Mouse (Mus musculus): ENCODE data around the gene Cacfd1. TPM values are rescaled to one million over a fixed set of nuclear protein-coding genes. Genes with fewer than 3 reads are reported as not detected.

Gene Cacfd1
- polyA plus RNA-seq, 1 experiment: 110 TPM

GRCm38 (mm10) chr2:26997498-26997897 lies 12.2 kb upstream of the Cacfd1 start:
- TF ChIP-seq POLR2A (IDR thresholded peaks at IDR 0.05; ENCODE audit: borderline replicate concordance, extremely low read depth, insufficient read depth, insufficient read length, poor library complexity, severe bottlenecking): no peak
- peak; percentile 17; the same call in 1 of the 2 replicates for TF ChIP-seq CTCF (IDR thresholded peaks at IDR 0.05; ENCODE audit: borderline replicate concordance, extremely low read depth, insufficient read depth, insufficient read length)
- DNase-seq (ENCODE audit: low read depth): peak; percentile 6

GRCm38 (mm10) chr2:26997993-26998392 lies 11.7 kb upstream of the Cacfd1 start:
- no peak for DNase-seq (ENCODE audit: low read depth)

DNA sequence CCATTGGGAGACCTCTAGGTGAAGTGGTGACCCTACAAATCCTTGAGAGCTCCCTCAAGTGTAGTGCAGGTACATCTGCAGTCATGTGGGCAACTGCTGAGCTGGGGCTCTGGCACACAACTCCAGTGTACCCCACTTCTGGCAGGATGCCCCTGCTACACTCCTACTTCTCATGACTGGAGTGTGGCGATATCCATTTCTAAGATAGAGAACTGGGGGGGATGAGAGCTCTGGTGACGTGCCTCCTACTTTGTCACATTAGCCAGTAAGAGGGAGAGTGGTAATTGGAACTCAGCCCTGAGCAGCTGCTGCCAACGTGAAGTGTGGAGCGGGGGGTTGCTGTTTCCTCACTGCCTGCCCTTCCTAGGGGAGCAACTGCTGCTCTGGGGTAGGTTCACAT lies 3.5 kb upstream of the Cacfd1 start:
- TF ChIP-seq CTCF (IDR thresholded peaks at IDR 0.05; ENCODE audit: borderline replicate concordance, extremely low read depth, insufficient read depth, insufficient read length) (no peak), POLR2A (IDR thresholded peaks at IDR 0.05; ENCODE audit: borderline replicate concordance, extremely low read depth, insufficient read depth, insufficient read length, poor library complexity, severe bottlenecking) (no peak)
- peak; percentile 11 for DNase-seq (ENCODE audit: low read depth)

More at GRCm38 (mm10) chr2:26997993-26998392, 11.7 kb upstream of the Cacfd1 start:
- TF ChIP-seq CTCF (IDR thresholded peaks at IDR 0.05; ENCODE audit: borderline replicate concordance, extremely low read depth, insufficient read depth, insufficient read length): no peak
- no peak for TF ChIP-seq POLR2A (IDR thresholded peaks at IDR 0.05; ENCODE audit: borderline replicate concordance, extremely low read depth, insufficient read depth, insufficient read length, poor library complexity, severe bottlenecking)

DNA sequence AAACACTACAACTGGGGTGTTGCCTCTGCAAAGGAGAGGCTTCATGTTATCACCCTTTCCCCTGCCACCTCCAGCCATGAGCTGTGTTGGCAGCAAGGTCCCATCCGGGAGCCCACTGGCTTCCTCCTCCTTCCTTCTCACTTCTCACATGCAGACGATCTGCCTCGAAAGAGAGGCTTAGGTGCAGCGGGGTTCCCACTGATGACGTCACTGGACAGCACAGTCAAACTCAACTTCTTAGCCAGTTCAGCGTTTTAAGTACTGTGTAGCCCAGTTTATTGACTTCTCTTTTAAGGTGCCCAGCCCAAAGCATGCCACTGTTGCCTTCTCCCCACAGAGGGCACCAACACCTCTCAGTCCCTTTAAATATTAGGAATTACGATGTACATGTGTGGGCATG lies 2.0 kb upstream of the Cacfd1 start:
- TF ChIP-seq CTCF (IDR thresholded peaks at IDR 0.05; ENCODE audit: borderline replicate concordance, extremely low read depth, insufficient read depth, insufficient read length) (no peak), POLR2A (IDR thresholded peaks at IDR 0.05; ENCODE audit: borderline replicate concordance, extremely low read depth, insufficient read depth, insufficient read length, poor library complexity, severe bottlenecking) (no peak)
- DNase-seq (ENCODE audit: low read depth): no peak

GRCm38 (mm10) chr2:27017802-27018201 lies 8.1 kb downstream of the Cacfd1 start:
- TF ChIP-seq POLR2A (IDR thresholded peaks at IDR 0.05; ENCODE audit: borderline replicate concordance, extremely low read depth, insufficient read depth, insufficient read length, poor library complexity, severe bottlenecking) (no peak), CTCF (IDR thresholded peaks at IDR 0.05; ENCODE audit: borderline replicate concordance, extremely low read depth, insufficient read depth, insufficient read length) (peak; percentile 89)
- peak; percentile 77 for DNase-seq (ENCODE audit: low read depth)

DNA sequence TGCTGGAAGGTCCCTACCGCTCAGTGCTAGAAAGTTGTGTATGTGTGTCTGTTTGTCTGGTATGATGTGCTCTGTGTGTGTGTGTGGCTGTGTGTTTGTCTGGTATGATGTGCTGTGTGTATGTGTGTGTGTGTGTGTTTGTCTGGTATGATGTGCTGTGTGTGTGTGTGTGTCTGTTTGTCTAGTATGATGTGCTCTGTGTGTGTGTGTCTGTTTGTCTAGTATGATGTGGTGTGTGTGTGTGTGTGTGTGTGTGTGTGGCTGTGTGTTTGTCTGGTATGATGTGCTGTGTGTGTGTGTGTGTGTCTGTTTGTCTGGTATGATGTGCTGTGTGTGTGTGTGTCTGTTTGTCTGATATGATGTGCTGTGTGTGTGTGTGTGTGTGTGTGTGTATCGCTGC lies 9.8 kb downstream of the Cacfd1 start:
- DNase-seq (ENCODE audit: low read depth): no peak
- TF ChIP-seq CTCF (IDR thresholded peaks at IDR 0.05; ENCODE audit: borderline replicate concordance, extremely low read depth, insufficient read depth, insufficient read length) (no peak), POLR2A (IDR thresholded peaks at IDR 0.05; ENCODE audit: borderline replicate concordance, extremely low read depth, insufficient read depth, insufficient read length, poor library complexity, severe bottlenecking) (no peak)

- TF ChIP-seq POLR2A (IDR thresholded peaks at IDR 0.05; ENCODE audit: borderline replicate concordance, extremely low read depth, insufficient read depth, insufficient read length, poor library complexity, severe bottlenecking): no peak
- TF ChIP-seq CTCF (IDR thresholded peaks at IDR 0.05; ENCODE audit: borderline replicate concordance, extremely low read depth, insufficient read depth, insufficient read length): no peak
- no peak for DNase-seq (ENCODE audit: low read depth)
Observed at GRCm38 (mm10) chr2:27021103-27021502, 11.4 kb downstream of the Cacfd1 start.

DNA sequence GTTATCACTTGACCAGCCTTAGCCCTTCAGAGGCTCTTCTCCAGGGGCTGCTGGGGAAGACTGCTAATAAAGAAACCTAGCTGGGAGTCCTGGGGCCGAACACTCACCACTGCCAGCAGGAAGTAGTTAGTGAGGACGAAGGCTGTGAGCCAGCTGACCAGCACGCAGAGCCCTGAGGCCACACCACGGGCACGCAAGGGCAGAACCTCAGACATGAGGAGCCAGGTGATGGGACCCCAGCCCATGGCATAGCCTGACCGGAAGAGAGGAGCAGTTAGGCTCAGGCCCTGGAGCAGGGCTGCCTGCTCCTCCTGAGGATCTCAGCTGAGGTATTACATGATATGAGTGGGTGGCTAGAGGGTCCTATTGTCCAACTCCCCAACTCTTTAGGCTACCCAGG lies 12.9 kb downstream of the Cacfd1 start:
- TF ChIP-seq POLR2A (IDR thresholded peaks at IDR 0.05; ENCODE audit: borderline replicate concordance, extremely low read depth, insufficient read depth, insufficient read length, poor library complexity, severe bottlenecking) (no peak), CTCF (IDR thresholded peaks at IDR 0.05; ENCODE audit: borderline replicate concordance, extremely low read depth, insufficient read depth, insufficient read length) (no peak)
- DNase-seq (ENCODE audit: low read depth): no peak

GRCm38 (mm10) chr2:27024136-27024535 lies 14.4 kb downstream of the Cacfd1 start:
- no peak for DNase-seq (ENCODE audit: low read depth)
- TF ChIP-seq CTCF (IDR thresholded peaks at IDR 0.05; ENCODE audit: borderline replicate concordance, extremely low read depth, insufficient read depth, insufficient read length) (no peak), POLR2A (IDR thresholded peaks at IDR 0.05; ENCODE audit: borderline replicate concordance, extremely low read depth, insufficient read depth, insufficient read length, poor library complexity, severe bottlenecking) (no peak)

GRCm38 (mm10) chr2:27025545-27025944 lies 15.8 kb downstream of the Cacfd1 start:
- TF ChIP-seq POLR2A (IDR thresholded peaks at IDR 0.05; ENCODE audit: borderline replicate concordance, extremely low read depth, insufficient read depth, insufficient read length, poor library complexity, severe bottlenecking) (no peak), CTCF (IDR thresholded peaks at IDR 0.05; ENCODE audit: borderline replicate concordance, extremely low read depth, insufficient read depth, insufficient read length) (no peak)
- DNase-seq (ENCODE audit: low read depth): no peak

DNA sequence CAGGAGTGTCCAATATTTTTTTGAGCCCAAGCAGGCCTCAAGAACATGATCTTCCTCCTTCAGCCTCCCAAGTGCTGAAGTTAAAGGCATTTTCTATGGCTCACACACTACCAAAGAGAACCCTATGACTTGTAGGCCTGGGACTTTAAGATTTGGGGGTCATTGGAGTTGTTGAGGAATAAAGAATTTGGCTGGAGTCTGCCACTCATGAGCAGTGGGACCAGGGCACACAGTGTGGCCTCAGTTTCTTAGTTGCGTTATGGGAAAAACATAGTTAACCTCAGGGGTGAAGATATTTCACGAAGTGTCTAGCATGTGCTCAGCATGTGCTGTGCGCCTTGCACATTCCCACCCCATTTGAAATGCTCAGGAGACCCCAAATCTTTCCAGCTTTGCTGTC lies 16.6 kb downstream of the Cacfd1 start:
- no peak for DNase-seq (ENCODE audit: low read depth)
- no peak for TF ChIP-seq CTCF (IDR thresholded peaks at IDR 0.05; ENCODE audit: borderline replicate concordance, extremely low read depth, insufficient read depth, insufficient read length)
- no peak for TF ChIP-seq POLR2A (IDR thresholded peaks at IDR 0.05; ENCODE audit: borderline replicate concordance, extremely low read depth, insufficient read depth, insufficient read length, poor library complexity, severe bottlenecking)

DNA sequence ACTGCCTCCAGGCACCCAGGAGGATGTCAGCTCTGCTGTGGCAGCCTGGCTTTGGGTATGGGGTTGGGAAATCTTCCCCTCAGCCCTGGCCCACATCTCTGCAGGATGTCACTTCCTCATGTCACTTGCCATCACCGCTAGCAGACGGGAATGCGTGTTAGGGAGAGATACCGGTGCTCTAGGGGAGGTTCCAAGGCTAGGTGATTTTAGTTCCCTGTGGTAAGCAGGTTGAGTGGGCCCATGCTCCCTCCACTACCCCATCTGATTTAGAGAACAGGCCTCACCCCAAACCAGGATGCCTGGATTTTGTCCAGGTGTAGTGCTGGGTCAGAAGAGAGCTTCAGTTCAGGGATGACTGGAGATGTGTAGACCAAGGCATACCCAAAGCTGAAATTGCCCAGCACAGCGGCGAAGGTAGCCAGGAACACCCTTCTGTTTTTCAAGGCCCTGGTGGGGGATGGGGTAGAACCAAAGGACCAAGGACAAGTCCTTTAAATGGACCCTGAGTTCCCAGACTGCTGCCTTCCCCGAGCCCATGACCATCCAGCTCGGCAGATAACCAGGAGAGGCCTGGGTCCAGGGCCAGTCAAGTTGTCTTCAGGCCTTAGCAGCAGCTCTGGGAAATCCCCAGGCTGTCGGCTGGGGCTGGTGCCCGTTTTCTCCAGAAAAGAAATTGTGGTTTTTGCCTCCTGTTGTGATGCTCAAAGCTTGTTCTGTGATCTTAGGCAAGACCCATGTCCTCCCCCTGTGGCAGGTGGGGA lies 17.3 kb downstream of the Cacfd1 start:
- TF ChIP-seq CTCF (IDR thresholded peaks at IDR 0.05; ENCODE audit: borderline replicate concordance, extremely low read depth, insufficient read depth, insufficient read length) (no peak), POLR2A (IDR thresholded peaks at IDR 0.05; ENCODE audit: borderline replicate concordance, extremely low read depth, insufficient read depth, insufficient read length, poor library complexity, severe bottlenecking) (no peak)
- DNase-seq (ENCODE audit: low read depth): no peak
